In genomic region chr2:31228768-31229311, GRCm38 (mm10) we compare ENCODE assay signal across 14 mouse cellular contexts. TPM values are rescaled to one million over a fixed set of nuclear protein-coding genes. Genes with fewer than 3 reads are reported as not detected.
DNase-seq lines count a peak whose midpoint lies in the region; TF ChIP-seq lines count a peak whose summit lies in the region.
"Had no signal": no experiment of that assay in that cellular context is flagged by ENCODE, and none has a peak within 500 bp of the region (broad histone marks: within the 10 kb centered on the region; RNA-seq: fewer than 3 reads in every experiment).

No protein-coding gene starts in this region.

- no peaks in the 10 kb centered on the region; the same call in 1 of the 2 replicates for H3K27me3 ChIP-seq in liver, adult 2 months (ENCODE audit: control insufficient read depth, insufficient read depth, low read length)
- H3K27me3 ChIP-seq in embryonic facial prominence, embryonic 10.5 days (replicated peaks; ENCODE audit: low read depth, poor library complexity, severe bottlenecking), result no peaks in the 10 kb centered on the region
- H3K27me3 ChIP-seq: heart, embryonic 15.5 days; limb, embryonic 12.5 days; neural tube, embryonic 12.5 days had no signal

- H3K36me3 ChIP-seq in liver, adult 2 months (ENCODE audit: control insufficient read depth, insufficient read depth, low read length), result no peaks in the 10 kb centered on the region
- H3K36me3 ChIP-seq in embryonic facial prominence, embryonic 10.5 days (replicated peaks), result no peaks in the 10 kb centered on the region
- H3K36me3 ChIP-seq: heart, embryonic 15.5 days; hindbrain, embryonic 10.5 days; limb, embryonic 12.5 days; neural tube, embryonic 12.5 days had no signal

- no peak for DNase-seq in gastrocnemius, adult 2 months
- DNase-seq in gastrocnemius, postnatal 14 days, result no peak
- no peak for DNase-seq in liver, adult 2 months (ENCODE audit: extremely low read depth, low read depth, low spot score)
- DNase-seq in liver, result no peak
- peak; percentile 12 for DNase-seq in CD4-positive helper T cell, adult 2 months (ENCODE audit: low read depth, low spot score)
- DNase-seq in induced T-regulatory cell, adult 2 months (ENCODE audit: low read depth), result peak; percentile 40
- no peak for DNase-seq in embryonic facial prominence, embryonic 10.5 days (ENCODE audit: low spot score)
- DNase-seq: adrenal gland, adult 8-10 months; cerebellum, adult 18-20 months; lung, embryonic 14.5 days had no signal

- no peaks in the 10 kb centered on the region for H3K79me2 ChIP-seq in liver, adult 2 months (ENCODE audit: control insufficient read depth, insufficient read depth, low read length)

- H3K9me3 ChIP-seq in embryonic facial prominence, embryonic 10.5 days, result peaks cover 14% of the 10 kb centered on the region

- no peak overlapping the region for H3K9ac ChIP-seq in liver, adult 2 months (ENCODE audit: low read depth, low read length)
- H3K9ac ChIP-seq: heart, embryonic 15.5 days; limb, embryonic 12.5 days; lung, embryonic 14.5 days; neural tube, embryonic 12.5 days had no signal

- H3K4me1 ChIP-seq in liver, adult 2 months (ENCODE audit: control insufficient read depth, insufficient read depth, low read length), result no peaks in the 10 kb centered on the region
- H3K4me1 ChIP-seq in embryonic facial prominence, embryonic 10.5 days, result no peaks in the 10 kb centered on the region
- H3K4me1 ChIP-seq: heart, embryonic 15.5 days; hindbrain, embryonic 10.5 days; limb, embryonic 12.5 days; neural tube, embryonic 12.5 days had no signal

- TF ChIP-seq CTCF in gastrocnemius, adult 2 months (IDR thresholded peaks at IDR 0.05), result peak; percentile 20; the same call in 1 of the 2 replicates
- peak; percentile 11; the same call in 1 of the 2 replicates for TF ChIP-seq CTCF in liver, adult 2 months (IDR thresholded peaks at IDR 0.05; ENCODE audit: low read depth, low read length)

- TF ChIP-seq POLR2A in liver, adult 2 months (IDR thresholded peaks at IDR 0.05; ENCODE audit: extremely low read depth, insufficient read depth, low read length), result no peak

- intact Hi-C loops in gastrocnemius, adult 2 months (cut with DNase I), result no loop called here
- intact Hi-C loops in gastrocnemius, postnatal 14 days (cut with DNase I; ENCODE audit: low total_unique reads), result no loop called here

- no peak overlapping the region for H3K4me3 ChIP-seq in gastrocnemius, adult 2 months
- H3K4me3 ChIP-seq in liver, adult 2 months (ENCODE audit: insufficient read depth, low read depth, low read length), result no peak overlapping the region
- no peak overlapping the region for H3K4me3 ChIP-seq in embryonic facial prominence, embryonic 10.5 days
- H3K4me3 ChIP-seq: heart, embryonic 15.5 days; hindbrain, embryonic 10.5 days; limb, embryonic 12.5 days; neural tube, embryonic 12.5 days had no signal

- 65% methylated on average over 1 of the region's 1 CpGs for WGBS in liver, adult 2 months
- WGBS in embryonic facial prominence, embryonic 10.5 days, result 53% methylated on average over 1 of the region's 1 CpGs

- no peak overlapping the region for H3K27ac ChIP-seq in gastrocnemius, adult 2 months
- H3K27ac ChIP-seq in liver, adult 2 months (replicated peaks; ENCODE audit: insufficient read depth, low read depth, low read length), result no peak overlapping the region
- no peak overlapping the region for H3K27ac ChIP-seq in embryonic facial prominence, embryonic 10.5 days (replicated peaks)
- H3K27ac ChIP-seq: heart, embryonic 15.5 days; hindbrain, embryonic 10.5 days; limb, embryonic 12.5 days; neural tube, embryonic 12.5 days had no signal

RNA-seq across cellular contexts. Expression of gene Ncs1, which starts 16.8 kb away (rescaled TPM):
- 1 to 10 TPM; 4.6 to 5.1 TPM for total RNA-seq in gastrocnemius, adult 2 months (2021)
- 10 to 100 TPM in 1 of 2 experiments, 1 to 10 TPM in 1; 6.1 to 12.0 TPM for total RNA-seq in gastrocnemius, postnatal 14 days (2021)
- total RNA-seq in liver, adult 2 months (2014; rRNA removed), result 0.07 and 0.09 TPM in 2 replicates
- 0.07 and 0.11 TPM in 2 replicates for polyA plus RNA-seq in liver, adult 2 months (2012; rRNA removed)
- polyA plus RNA-seq in embryonic facial prominence, embryonic 10.5 days (2016; fragmentation: Nextera tagmentation; extraction: Ambion mirVana), result 66.0 and 66.5 TPM in 2 replicates

Comparison
In these comparisons a context has a peak if more than half of its experiments do, and no peak if none do; other contexts are left out.
1. DNase-seq: peak in CD4-positive helper T cell, adult 2 months (single experiment) and induced T-regulatory cell, adult 2 months (single experiment); none in gastrocnemius, adult 2 months (single experiment), gastrocnemius, postnatal 14 days (single experiment), liver, adult 2 months (single experiment), liver (single experiment) and embryonic facial prominence, embryonic 10.5 days (single experiment).